Mouse (Mus musculus) myocyte (in vitro differentiated cells): ENCODE results near the gene Pex11a.

Experiments
- CEBPB ChIP-seq: IDR thresholded peaks from 2 replicates; pipeline ENCODE4 v1.6.1; 2011; ENCODE audit warnings: mild to moderate bottlenecking, moderate library complexity; ENCODE audit not compliant: poor library complexity, insufficient read depth, severe bottlenecking
- E2F4 ChIP-seq: IDR thresholded peaks from one replicate; pipeline ENCODE4 v1.6.1; 2011; ENCODE audit warnings: mild to moderate bottlenecking, control low read depth, moderate library complexity; ENCODE audit not compliant: insufficient read depth
- MAX ChIP-seq: IDR thresholded peaks from one replicate; pipeline ENCODE4 v1.6.1; 2011; ENCODE audit warnings: low read depth, mild to moderate bottlenecking, control low read depth
- MYOD1 ChIP-seq, 3 experiments: IDR thresholded peaks; one replicate each; pipeline ENCODE4 v1.6.1; 2011; ENCODE audit warnings: control low read depth in 2 of 3, low read depth in 2 of 3, mild to moderate bottlenecking in 2 of 3, moderate library complexity in 1 of 3; ENCODE audit not compliant: insufficient read length in 2 of 3, control insufficient read depth in 1 of 3
- POLR2A ChIP-seq: IDR thresholded peaks from one replicate; pipeline ENCODE4 v1.6.1; 2011; ENCODE audit warnings: low read depth, mild to moderate bottlenecking, control low read depth, moderate library complexity; ENCODE audit not compliant: insufficient read length
- POLR2AphosphoS2 ChIP-seq: IDR thresholded peaks from one replicate; pipeline ENCODE4 v1.6.1; 2011; ENCODE audit warnings: low read depth, control low read depth; ENCODE audit not compliant: insufficient read length
- REST ChIP-seq: IDR thresholded peaks from one replicate; pipeline ENCODE4 v1.6.1; 2011; ENCODE audit warnings: mild to moderate bottlenecking, control low read depth, moderate library complexity; ENCODE audit not compliant: insufficient read depth, insufficient read length
- TCF12 ChIP-seq: IDR thresholded peaks from one replicate; pipeline ENCODE4 v1.6.1; 2011; ENCODE audit warnings: mild to moderate bottlenecking, control low read depth; ENCODE audit not compliant: poor library complexity, insufficient read depth, severe bottlenecking
- USF1 ChIP-seq: IDR thresholded peaks from one replicate; pipeline ENCODE4 v1.6.1; 2011; ENCODE audit warnings: low read depth, mild to moderate bottlenecking, control low read depth, moderate library complexity

- TF ChIP-seq USF1 (no peak), REST (no peak), POLR2A (no peak), CEBPB (no peak), MAX (no peak), TCF12 (no peak), E2F4 (no peak), POLR2AphosphoS2 (no peak), MYOD1 (IDR thresholded peaks at IDR 0.05; ENCODE audit: control insufficient read depth in 1 of 3, insufficient read length in 2 of 3, low read depth in 2 of 3) (no peak)
These were observed 32.8 kb downstream of the Pex11a start for GRCm38 (mm10) chr7:79710130-79710607.
